Mouse (Mus musculus): ENCODE data around the gene Echdc3.

Gene Echdc3

DNA sequence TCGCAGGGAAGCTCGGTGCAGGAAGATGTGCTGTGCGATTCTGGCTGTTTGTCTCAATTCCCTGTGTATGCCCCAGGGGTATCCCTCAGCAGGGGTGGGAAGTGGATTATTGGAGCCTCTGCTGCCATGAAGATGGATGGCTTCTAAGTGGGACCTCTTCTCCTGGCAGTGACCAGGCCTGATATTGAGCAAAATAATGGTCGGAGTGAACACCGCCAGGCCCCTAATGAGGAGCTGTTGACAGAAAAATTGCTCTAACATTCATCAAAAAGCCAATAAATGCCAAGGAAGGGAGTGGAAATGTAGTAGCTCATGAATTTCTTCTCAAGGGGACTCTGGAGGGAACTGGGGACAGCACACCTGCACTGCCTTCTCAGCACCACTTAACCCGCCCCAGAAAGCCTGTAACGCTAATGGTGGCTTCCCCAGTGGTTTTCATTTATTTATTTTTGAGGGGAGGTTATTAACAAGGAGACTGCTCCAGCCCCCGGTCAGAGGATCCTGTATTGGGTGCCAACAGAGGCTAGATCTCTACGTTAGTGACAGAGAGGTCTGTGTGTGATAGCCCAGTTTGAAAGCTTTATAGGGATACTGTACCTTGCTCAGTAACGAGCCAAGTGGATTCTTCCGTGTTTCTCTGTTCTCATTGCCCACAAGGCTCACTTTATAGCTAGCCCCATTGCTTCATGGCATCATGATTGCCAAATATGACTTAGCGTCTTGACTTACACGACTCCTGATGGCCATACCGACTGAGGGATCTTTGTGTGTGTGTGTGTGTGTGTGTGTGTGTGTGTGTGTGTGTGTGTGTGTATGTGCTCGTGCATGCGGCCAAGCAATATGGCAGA, 33.7 kb downstream of the Echdc3 start:
- ATAC-seq (ENCODE audit: insufficient number of reproducible peaks, low FRiP score, low TSS enrichment) = no peak

DNA sequence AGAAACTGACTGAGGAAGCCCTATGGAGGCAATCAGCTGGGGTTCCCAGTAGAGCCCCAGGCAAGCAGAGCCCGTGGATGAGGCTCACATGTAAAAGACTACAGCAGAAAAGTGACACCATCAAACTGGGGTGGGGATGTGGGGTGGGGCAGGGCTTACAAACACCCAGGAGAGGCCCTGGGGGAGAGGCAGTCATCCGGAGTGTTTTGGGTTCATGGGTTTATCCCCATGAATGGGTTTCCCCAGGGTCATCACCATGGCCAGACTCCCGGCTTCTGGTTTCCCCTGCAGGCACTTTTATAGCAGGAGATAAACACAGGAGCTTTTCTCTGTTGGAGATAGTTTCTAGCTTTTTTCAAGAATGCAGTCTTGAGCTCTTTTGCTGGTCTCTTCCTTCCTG, 39.8 kb downstream of the Echdc3 start:
- no peak for ATAC-seq (ENCODE audit: insufficient number of reproducible peaks, low FRiP score, low TSS enrichment)

DNA sequence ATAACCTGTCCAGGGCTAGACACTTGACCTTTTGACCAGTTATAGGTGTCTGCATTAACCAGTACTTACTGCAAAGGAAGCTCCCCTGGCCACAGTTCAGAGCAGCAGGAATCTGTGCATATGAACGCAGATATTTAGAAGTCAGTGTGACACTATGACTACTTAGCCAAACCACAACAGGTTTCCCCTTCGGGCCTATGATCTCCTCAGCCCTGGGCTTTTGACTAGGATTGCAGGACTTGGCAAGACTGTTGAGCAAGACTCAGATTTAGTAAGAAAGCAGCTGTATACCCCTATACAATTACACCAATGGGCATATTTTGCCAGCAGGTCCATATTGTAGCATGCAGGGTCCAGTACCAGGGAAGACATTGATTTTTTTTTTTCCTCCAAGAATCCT, 44.3 kb downstream of the Echdc3 start:
- no peak for ATAC-seq (ENCODE audit: insufficient number of reproducible peaks, low FRiP score, low TSS enrichment)

DNA sequence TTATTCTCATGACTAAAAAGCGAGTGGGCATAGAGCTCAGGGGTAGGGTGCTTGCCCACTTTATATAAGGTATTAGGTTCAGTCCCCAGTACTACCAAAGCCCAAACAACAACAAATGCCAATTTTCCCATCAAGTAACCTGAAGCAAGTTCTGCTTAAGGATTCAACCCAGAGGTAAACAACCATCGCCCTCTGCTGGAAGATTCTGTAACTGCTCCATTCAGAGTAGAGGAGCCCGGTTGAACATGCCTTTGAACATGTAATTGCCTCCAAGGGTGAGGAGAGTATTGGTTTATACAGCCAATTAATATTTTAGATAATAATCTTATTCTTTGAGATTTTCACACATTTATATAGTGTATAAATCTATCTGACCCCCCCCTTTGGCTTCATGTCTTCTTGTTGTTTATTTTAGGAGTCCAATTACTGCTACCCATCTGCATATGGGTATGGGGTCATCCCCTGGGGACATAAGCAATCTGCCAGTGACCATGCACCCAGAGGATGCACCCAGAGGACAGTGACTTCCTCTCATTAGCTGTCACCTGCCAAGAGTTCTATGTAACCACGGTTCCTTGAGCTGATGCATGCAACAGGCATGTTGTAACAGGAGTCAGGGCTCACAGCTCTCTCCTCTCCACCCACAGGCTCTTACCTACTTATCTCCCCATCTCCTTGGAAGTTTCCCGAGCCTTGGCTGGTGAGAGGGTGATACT, 44.8 kb downstream of the Echdc3 start:
- ATAC-seq (ENCODE audit: insufficient number of reproducible peaks, low FRiP score, low TSS enrichment) = peak; percentile 70

DNA sequence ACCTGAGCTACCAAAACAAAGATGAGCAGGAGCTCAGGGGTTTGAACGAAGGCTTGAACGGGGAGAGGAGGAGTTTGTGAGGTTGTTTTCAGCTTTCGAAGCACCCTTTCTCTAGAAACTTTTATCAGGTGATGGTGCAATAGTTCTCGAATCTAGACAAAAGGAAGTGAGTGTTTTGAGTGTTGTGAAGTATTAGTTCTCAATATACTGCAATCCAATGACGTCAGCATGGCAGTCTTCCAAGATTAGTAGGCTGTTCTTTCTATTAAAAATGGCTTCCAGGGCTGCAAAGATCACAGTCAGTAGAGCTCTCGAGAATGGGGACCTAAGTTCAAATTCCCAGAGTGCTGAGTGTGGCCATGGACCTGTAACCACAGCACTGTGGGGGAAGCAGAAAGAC, 47.1 kb downstream of the Echdc3 start:
- no peak for ATAC-seq (ENCODE audit: insufficient number of reproducible peaks, low FRiP score, low TSS enrichment)

DNA sequence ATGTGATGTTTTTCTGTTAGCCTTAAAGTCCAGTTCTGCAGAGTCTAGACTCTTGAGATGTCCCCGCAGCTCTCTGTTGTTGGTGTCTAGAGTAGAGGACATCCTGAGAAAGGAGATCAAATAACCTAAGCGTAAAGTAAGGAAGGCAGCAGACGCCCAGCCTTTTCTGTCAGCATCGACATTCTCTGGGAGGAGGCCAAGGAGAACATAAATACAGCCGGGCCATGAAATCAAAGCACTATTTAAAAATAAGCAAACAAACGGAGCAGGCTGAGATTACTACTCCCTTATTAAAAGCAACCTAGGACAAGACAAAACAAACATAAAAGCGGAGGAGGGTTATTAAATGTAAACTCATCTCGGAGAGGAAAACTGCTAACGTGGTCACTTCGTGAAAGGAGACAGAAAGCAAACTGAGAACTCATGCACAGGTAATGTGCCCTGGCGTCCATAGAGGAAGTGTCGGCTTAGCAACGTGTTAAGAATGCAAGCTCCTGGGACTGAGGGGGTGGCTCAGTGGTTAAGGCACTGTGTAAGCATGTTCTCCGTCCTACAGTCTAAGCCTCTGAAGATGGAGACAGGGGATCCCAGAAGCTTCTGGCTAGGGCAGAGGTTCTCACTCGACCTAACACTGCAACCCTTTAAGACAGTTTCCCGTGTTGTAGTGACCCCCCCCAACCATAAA, 48.1 kb downstream of the Echdc3 start:
- no peak for ATAC-seq (ENCODE audit: insufficient number of reproducible peaks, low FRiP score, low TSS enrichment)

DNA sequence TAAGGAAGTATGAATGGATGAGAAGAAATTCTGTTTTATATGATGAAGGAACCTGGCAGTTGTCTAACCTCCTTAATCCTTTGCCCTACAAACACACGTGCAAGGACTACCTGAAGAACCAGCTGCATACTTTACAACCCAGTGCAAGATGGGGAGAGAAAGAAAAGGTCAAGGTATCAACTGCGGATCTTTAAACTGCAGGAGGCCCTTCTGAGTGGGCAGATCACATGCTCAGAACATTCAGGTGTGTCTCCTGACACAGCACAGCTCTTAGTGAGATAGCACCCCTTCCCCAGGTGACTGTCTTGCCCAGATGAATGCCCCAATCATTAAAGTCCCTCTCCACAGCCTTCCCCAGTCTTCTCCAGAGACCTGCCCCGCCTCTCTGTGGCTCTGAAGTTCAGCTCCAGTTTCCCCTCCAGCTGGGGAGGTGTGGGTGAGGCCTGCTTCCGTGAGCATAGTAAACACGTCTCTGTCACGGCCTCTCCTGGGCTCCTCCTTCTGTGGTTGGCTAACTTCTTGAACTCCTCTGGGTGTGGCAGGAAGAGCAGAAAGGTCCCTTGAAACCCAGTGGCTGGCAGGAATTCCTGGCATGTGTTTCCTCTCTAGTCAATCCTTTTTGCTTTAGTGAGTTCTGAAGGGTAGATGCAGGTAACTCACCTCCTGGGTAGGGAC, 50.3 kb downstream of the Echdc3 start:
- no peak for ATAC-seq (ENCODE audit: insufficient number of reproducible peaks, low FRiP score, low TSS enrichment)

DNA sequence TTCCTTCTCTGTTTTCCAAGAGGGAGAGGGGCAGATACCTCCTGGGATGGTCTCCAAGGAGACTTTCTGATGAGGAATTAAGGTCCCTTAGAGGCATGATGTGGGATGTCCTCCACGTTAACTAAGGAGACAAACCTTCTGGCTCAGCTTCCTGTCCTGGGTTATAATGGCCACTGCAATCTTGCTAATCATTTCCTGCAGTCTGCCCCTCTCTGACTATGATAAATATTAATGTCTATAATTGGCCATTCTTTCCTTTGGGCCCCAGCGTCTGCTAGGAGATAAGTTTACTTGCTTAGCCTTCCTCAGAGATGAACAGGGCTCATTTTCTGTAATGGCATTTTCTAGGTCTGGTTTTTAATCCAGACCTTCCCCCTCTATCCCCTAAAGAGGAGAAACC, 53.1 kb downstream of the Echdc3 start:
- no peak for ATAC-seq (ENCODE audit: insufficient number of reproducible peaks, low FRiP score, low TSS enrichment)

DNA sequence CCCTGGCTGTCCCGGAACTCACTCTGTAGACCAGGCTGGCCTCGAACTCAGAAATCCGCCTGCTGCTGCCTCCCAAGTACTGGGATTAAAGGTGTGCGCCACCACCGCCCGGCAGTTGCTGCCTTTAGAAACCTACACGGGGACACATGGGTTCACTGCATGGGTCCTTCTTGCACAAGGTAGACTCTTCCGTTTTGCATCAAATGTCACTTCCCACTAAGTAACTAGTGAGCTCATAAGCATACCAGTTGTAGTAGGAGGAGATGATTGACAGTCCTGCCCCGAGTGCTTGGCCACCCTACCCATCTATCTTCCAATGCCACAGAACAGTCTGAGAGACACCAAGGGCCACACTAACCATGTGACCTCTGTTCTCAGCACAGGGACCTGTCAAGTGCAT, 53.6 kb downstream of the Echdc3 start:
- no peak for ATAC-seq (ENCODE audit: insufficient number of reproducible peaks, low FRiP score, low TSS enrichment)

DNA sequence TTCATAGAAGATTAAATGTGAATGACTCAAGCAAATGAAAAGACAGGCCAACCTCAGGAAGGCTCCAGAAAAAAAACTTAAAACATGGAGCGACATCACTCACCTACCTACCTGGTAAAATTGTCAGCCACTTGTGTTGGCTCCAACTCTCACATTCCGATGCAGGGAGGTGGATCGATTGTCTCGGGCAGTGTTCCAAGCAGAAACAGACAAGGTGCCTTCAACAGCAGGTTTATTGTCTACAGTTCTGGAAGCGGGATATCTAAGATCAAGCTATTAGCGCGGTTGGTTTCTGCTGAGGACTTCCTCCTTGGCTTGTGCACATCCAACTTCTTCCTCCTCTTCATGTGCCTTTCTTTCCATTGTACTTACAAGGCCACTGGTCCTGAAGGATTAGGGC, 55.2 kb downstream of the Echdc3 start:
- ATAC-seq (ENCODE audit: insufficient number of reproducible peaks, low FRiP score, low TSS enrichment) = no peak

DNA sequence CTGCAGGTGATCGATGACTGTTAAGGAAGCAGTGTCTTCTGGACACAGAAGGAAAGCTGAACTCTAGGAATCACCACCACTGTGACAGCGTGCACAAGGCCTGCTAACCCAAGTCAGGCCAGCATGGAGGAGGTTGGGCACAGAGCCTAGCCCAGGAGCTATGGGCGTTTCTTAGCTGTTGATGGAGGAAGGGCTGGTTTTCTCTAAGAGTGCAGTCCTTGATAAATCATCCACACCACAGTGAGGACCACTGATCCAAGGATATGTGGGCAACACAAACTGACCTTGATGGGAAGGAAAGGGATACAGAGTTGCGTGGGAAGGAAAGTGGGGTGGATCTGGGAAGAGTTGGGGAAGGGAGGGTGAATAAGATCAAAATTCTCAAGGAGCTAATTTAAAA, 55.6 kb downstream of the Echdc3 start:
- no peak for ATAC-seq (ENCODE audit: insufficient number of reproducible peaks, low FRiP score, low TSS enrichment)

DNA sequence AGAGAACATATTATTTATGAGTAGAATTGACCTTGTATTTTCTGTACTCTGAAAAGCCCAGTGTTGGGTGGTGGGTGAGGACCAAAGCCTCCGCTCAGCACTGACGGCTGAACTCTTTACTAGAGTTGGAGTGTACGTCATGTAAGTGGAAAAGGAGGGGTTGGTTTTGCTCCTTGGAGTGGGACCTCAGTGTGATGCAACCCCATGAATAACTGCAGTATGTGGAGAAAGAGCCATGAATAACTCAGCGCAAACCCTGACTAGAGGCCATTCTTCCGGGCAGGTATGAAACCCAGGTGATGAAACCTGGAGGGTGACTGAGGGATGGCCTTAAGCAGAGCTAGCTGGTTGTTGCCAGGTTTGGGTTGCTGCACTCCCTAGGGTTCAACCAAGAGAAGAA, 63.0 kb downstream of the Echdc3 start:
- ATAC-seq (ENCODE audit: insufficient number of reproducible peaks, low FRiP score, low TSS enrichment) = no peak

DNA sequence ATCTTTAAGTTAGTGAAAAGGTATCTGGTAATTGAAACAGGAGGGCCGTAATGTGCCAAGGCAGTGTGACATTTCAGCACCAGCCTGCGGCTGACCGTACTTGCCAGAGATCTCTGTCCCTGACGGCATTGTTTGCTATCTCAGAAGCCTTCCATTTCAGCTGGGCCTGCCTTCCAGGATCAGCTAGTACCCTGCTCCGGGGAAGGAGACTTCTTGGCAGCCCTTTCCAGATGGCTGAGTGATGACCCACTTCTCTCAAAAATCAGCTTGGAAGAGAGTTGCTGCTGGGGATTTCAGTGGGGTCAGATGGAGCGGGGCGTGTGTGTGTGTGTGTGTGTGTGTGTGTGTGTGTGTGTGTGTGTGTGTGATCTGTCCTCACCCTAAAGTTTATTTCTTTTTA, 65.9 kb downstream of the Echdc3 start:
- ATAC-seq (ENCODE audit: insufficient number of reproducible peaks, low FRiP score, low TSS enrichment) = 0 out of 2 replicates have a peak, but pooled peaks have one; percentile 29

DNA sequence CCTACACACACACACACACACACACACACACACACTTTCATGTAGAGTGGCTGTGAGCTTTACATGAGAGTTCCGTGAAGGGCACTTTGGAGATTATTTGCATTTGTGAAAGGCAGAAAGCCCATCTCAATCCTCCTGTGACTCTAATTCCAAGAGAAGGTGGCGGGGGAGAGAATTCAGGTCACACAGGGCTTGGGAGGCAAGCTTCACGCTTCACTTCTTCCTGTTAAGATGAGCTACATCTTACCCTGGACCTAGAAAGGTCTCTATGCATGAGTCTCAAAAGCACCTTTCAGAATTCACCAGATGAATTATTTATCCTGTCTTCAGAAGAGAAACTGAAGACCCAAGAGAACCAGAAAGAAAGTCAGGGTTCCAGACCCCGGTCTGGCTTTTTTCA, 66.6 kb downstream of the Echdc3 start:
- ATAC-seq (ENCODE audit: insufficient number of reproducible peaks, low FRiP score, low TSS enrichment) = no peak

DNA sequence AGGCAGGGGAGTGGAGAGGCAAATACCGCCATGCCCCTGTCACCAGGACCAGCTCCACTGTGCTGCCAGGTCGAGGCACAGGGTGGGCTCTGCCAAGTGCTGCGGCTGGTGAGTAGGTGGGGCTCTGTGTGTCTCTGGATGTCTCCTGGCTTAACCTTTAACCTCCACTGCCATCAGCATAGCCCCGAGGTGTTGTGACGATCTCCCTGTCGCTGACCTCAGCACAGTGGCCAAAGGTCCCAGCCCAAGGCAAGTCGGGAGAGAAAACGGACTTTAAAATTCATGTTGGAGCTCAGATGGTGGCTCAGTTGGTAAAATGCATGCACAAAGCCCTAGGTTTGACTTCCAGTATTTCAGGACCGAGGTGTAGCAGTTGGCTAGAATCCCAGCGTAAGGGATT, 67.2 kb downstream of the Echdc3 start:
- no peak for ATAC-seq (ENCODE audit: insufficient number of reproducible peaks, low FRiP score, low TSS enrichment)

DNA sequence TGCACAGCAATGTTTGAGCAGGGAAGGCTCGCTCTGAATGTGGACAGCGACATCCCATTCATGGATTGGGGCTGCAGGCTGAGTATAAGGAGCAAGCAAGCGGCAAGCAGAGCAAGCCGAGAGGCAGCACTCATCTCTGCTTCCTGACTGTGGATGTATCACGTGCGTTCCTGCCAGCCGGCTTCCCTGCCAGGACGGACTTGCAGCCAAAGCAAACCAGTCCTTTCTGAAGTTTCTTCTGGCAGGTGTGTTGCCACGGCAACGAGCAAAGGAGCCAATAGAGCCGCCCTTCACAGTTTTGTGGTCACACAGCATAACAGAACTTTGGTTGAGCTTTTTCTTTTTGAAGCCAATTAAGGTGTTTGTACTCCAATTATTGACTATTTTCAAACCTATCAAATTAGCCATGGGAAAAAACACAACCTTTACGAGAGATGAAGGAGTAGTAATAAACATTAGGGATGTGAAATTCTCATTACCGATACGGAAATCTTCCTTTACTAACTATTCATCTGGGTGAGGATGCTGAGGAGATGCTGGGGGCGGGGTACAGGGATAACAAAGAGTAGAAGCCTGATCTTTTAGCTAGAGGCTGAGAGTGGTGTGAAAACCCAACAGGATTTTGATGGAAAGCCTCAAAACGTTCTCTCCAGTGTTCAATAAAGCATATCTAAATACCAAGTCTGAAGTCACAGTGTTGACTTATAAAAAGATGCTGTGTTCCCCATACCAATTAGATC, 69.7 kb downstream of the Echdc3 start:
- ATAC-seq (ENCODE audit: insufficient number of reproducible peaks, low FRiP score, low TSS enrichment) = no peak

DNA sequence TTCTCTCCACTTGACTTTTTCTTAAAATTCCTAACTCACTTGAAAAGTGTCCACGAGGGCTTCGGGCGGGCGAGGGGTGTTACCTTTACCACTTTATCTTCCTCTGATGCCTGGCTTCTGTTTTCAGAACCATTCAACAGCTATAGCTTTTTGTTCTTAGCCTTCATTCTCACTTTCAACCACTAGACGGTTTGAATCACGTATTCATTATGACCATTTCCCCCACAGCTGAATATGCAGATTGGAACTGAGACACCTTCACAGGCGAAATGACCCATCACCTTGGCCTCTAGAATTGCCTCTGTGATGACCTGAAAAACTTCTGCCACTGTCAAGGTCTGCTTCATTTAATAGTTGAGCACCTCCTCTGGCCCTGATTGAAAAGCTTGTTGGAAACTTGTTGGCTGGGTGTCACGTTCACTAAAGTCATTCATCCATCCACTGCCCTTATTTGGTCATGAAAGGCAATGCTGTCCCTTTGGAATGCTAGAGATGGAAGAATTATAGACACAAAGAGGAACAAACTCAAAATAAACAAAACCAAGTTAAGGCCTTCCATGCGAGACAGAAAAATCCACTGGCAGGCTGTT, 72.2 kb downstream of the Echdc3 start:
- ATAC-seq (ENCODE audit: insufficient number of reproducible peaks, low FRiP score, low TSS enrichment) = no peak
